Mouse (Mus musculus) midbrain, embryonic 15.5 days (tissue): ENCODE measurements at regions not wholly inside any gene's neighbourhood (a gene's known extent, or its start where the extent isn't known, plus 50 kb on each side); places are given as distances from the start of the nearest gene placed in this dataset.

Source experiments
- ATAC-seq: fragments of 200-750 bp; cut with Nextera tagmentation; replicated peaks from 2 replicates; pipeline ENCODE4 v1.8.0; 2017; ENCODE audit warnings: moderate TSS enrichment
- H3K27ac ChIP-seq: fragments of 300-500 bp; sonication (generic); 2 replicates; pipeline ENCODE4 v1.5.1; 2015; ENCODE audit warnings: mild to moderate bottlenecking, inconsistent platforms
- H3K27me3 ChIP-seq: fragments of 300-500 bp; sonication (generic); replicated peaks from 2 replicates; pipeline ENCODE4 v1.6.1; 2015; ENCODE audit warnings: inconsistent platforms
- H3K36me3 ChIP-seq: fragments of 300-500 bp; sonication (generic); replicated peaks from 2 replicates; pipeline ENCODE4 v1.6.1; 2015; ENCODE audit warnings: inconsistent platforms
- H3K4me1 ChIP-seq: fragments of 300-500 bp; sonication (generic); 2 replicates; pipeline ENCODE4 v1.6.1; 2015; ENCODE audit warnings: inconsistent platforms
- H3K4me2 ChIP-seq: fragments of 300-500 bp; sonication (generic); 2 replicates; pipeline ENCODE4 v1.6.1; 2015; ENCODE audit warnings: inconsistent platforms, mild to moderate bottlenecking, moderate library complexity
- H3K4me3 ChIP-seq: fragments of 300-500 bp; sonication (generic); 2 replicates; pipeline ENCODE4 v1.5.1; 2015; ENCODE audit warnings: mild to moderate bottlenecking, inconsistent platforms
- H3K9ac ChIP-seq: fragments of 300-500 bp; sonication (generic); 2 replicates; pipeline ENCODE4 v1.6.1; 2015; ENCODE audit warnings: mild to moderate bottlenecking, inconsistent platforms
- H3K9me3 ChIP-seq: fragments of 300-500 bp; sonication (generic); 2 replicates; pipeline ENCODE4 v1.6.1; 2016; ENCODE audit warnings: inconsistent platforms
- WGBS: fragments of 180-500 bp; shearing (Covaris S2); methylation state at CpG from one replicate; pipeline ENCODE4 v1.1.7; 2015; ENCODE audit warnings: mixed read lengths; 5-methylcytosine and 5-hydroxymethylcytosine counted together

DNA sequence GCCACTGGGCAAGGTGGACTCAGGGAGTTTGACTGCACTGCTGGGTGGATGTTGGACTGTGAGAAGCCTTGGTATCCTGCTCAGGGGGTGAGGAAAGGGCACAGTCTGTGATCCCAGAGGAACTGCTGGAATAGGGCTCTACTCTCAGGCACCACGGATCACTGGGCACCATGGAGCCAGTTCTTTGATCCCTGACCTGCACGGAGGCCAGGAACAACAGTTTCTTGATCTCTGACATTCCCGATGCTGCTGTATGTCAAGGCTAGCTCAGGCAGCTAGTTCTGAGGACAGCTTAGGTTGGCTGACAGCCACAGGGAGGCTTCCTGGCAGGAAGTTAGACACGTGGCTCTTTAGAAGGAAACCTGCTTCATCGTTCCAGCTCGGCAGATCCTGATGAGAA is 289.5 kb upstream of the Slit2 start:
- no peak for ATAC-seq
- 58% methylated on average over 6 of the region's 6 CpGs for WGBS
- Histone ChIP-seq H3K9ac (no peak overlapping the region), H3K4me2 (no peak overlapping the region), H3K4me3 (no peak overlapping the region), H3K9me3 (no peaks in the 10 kb centered on the region), H3K36me3 (no peaks in the 10 kb centered on the region), H3K27me3 (no peaks in the 10 kb centered on the region), H3K4me1 (no peaks in the 10 kb centered on the region), H3K27ac (no peak overlapping the region)

DNA sequence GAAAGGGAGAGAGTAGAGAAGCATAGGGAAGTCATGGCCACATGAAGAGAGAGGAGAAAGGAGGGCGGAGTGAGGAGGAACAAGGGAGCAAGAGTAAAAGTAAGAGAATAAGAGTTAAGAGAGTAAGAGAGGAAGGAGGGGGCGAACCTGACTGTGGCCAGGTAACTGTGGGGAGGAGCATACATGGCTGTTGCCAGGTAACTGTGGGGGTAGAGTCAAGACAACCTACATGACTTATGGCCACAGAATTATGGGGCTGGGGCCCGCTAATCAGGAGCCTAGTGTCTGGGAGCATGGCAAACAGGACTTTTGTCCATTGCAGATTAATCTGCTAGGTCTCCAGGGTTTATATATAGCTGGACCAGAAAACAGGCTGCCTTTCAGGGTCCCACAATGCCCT is 289.0 kb upstream of the Slit2 start:
- Histone ChIP-seq H3K27me3 (no peaks in the 10 kb centered on the region), H3K9me3 (no peaks in the 10 kb centered on the region), H3K4me1 (no peaks in the 10 kb centered on the region), H3K4me3 (no peak overlapping the region), H3K4me2 (no peak overlapping the region), H3K36me3 (no peaks in the 10 kb centered on the region), H3K27ac (no peak overlapping the region), H3K9ac (no peak overlapping the region)
- WGBS: 93% methylated on average over 3 of the region's 3 CpGs
- ATAC-seq: no peak

DNA sequence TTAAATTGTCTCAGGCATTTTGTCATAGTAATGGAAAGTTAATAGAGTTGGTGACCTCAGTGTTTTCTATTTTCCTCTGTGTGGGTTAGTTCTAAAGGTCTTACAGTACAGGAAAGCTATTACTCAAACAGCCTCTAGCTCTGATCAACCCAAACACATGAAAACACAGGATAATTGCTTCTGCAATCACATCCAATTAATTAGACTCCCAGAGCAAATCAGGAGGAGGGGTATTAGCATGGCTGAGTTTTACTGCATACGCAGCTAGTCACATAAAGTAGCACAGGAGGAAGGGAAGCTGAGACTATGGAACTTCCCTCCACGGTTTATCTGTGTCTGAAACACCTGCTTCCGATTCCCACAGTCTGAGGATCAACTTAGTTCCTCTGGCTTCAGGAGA is 288.3 kb upstream of the Slit2 start:
- 84% methylated on average over 3 of the region's 3 CpGs for WGBS
- Histone ChIP-seq H3K27ac (no peak overlapping the region), H3K36me3 (no peaks in the 10 kb centered on the region), H3K9ac (no peak overlapping the region), H3K9me3 (no peaks in the 10 kb centered on the region), H3K4me1 (no peaks in the 10 kb centered on the region), H3K4me2 (no peak overlapping the region), H3K4me3 (no peak overlapping the region), H3K27me3 (no peaks in the 10 kb centered on the region)
- ATAC-seq: no peak

DNA sequence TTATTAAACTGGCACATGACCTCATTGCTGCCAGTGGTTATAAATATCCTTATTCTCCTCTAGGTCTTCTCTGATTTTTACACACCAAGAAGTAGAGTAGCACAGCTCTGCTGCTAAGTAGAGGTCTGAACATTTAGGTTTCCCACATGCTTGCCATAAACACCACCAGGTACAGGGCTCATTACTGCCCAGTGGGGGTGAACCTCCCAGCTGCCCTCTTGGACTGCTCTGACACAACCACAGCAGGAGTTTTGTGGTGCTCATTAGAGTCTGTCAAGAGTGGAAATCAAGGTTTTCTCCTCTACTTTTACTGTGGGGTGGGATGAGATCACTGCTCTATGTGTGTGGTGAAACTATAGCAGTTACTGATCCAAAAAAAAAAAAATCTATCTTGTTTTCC is 271.4 kb upstream of the Slit2 start:
- Histone ChIP-seq H3K4me3 (no peak overlapping the region), H3K36me3 (no peaks in the 10 kb centered on the region), H3K27ac (no peak overlapping the region), H3K27me3 (no peaks in the 10 kb centered on the region), H3K9ac (no peak overlapping the region), H3K4me2 (no peak overlapping the region), H3K4me1 (no peaks in the 10 kb centered on the region), H3K9me3 (no peaks in the 10 kb centered on the region)
- no peak for ATAC-seq

DNA sequence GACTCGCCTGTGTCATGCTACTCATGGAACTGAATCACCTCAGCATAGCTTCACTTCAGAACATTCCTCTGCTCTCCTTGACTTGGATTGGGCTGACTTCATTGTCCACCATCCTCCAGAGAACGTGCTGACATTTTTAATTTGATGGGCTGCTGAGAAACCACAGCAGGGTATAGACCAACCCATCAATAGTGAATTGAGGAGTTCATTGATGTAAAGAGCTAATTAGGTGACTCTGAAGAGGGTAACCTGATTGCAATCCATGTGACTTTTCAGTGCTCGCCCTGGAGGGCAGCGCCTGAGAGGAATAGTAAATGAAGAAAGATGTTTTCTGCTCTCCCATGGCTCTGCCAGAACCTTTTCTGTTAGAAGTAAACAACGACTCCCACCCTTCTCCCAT is 268.6 kb upstream of the Slit2 start:
- H3K4me3 ChIP-seq: no peak overlapping the region
- no peaks in the 10 kb centered on the region for H3K4me1 ChIP-seq
- H3K27me3 ChIP-seq: no peaks in the 10 kb centered on the region
- no peaks in the 10 kb centered on the region for H3K36me3 ChIP-seq
- no peak overlapping the region for H3K27ac ChIP-seq
- H3K9ac ChIP-seq: no peak overlapping the region
- no peak overlapping the region for H3K4me2 ChIP-seq
- 60% methylated on average over 5 of the region's 5 CpGs for WGBS
- ATAC-seq: no peak
- no peaks in the 10 kb centered on the region for H3K9me3 ChIP-seq

DNA sequence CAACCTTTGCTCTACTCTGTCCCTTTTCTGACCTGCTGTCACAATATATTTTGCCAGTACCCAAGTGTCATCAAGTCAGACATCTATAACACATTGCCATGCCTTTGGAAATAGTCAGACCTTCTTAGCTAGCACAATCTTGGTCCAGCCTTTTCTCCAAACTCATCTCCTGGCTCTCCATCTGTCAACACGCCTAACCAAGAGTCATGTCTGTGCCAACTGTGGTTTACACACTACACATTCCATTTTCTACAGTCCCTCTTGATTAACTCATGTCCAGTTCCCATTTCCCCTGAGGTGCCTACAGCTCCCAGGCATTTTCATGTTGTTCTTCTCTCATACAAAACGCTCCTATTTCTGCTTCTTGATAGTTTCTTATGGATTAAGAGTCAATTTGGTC is 258.0 kb upstream of the Slit2 start:
- Histone ChIP-seq H3K27me3 (no peaks in the 10 kb centered on the region), H3K4me3 (no peak overlapping the region), H3K9me3 (no peaks in the 10 kb centered on the region), H3K4me1 (no peaks in the 10 kb centered on the region), H3K4me2 (no peak overlapping the region), H3K9ac (no peak overlapping the region), H3K27ac (no peak overlapping the region), H3K36me3 (no peaks in the 10 kb centered on the region)
- 81% methylated on average over 2 of the region's 2 CpGs for WGBS
- ATAC-seq: no peak

DNA sequence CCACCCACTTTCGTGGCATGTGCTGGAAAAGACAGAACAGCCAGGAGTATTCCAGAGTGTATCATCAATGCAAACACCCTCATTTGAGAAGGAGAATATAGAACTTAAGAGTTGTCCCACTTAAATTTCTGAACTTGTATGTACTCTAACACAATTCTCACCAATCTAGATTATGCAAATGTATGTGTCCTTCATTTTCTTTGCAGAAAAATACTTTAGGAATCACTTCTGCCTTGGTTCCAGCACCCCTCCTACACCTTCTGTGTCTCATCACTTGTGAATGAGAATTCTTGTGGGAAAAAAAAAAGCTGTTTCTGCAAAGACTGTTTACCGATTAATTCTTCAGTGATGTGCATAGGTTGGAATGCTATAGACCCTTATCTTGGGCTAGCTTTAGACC is 240.2 kb upstream of the Slit2 start:
- no peak for ATAC-seq
- no peak overlapping the region for H3K27ac ChIP-seq
- 87% methylated on average over 2 of the region's 2 CpGs for WGBS
- no peak overlapping the region for H3K4me2 ChIP-seq
- no peak overlapping the region for H3K4me3 ChIP-seq
- H3K9me3 ChIP-seq: no peaks in the 10 kb centered on the region
- no peak overlapping the region for H3K9ac ChIP-seq
- H3K4me1 ChIP-seq: no peaks in the 10 kb centered on the region
- no peaks in the 10 kb centered on the region for H3K36me3 ChIP-seq
- no peaks in the 10 kb centered on the region for H3K27me3 ChIP-seq

DNA sequence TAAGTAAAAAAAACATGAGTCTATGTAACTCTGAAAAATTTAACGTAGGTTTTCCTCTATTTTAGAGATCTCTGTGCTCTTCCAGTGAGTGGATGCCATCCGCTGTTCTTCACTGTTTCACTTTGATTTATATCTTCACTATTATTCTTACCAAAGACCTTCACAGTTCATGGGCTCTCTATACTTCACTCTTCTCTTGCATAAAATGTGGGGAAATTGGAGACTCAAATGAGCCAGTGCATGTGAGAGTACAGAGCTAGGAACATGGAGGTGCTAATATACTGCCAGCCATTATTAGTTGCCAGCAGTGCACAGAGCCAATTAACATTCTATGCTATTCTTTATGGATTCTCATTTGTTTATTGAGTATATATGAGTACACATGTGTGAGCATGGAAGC is 237.8 kb upstream of the Slit2 start:
- Histone ChIP-seq H3K27ac (no peak overlapping the region), H3K4me1 (no peaks in the 10 kb centered on the region), H3K36me3 (no peaks in the 10 kb centered on the region), H3K27me3 (no peaks in the 10 kb centered on the region), H3K9ac (no peak overlapping the region), H3K4me2 (no peak overlapping the region), H3K9me3 (no peaks in the 10 kb centered on the region), H3K4me3 (no peak overlapping the region)
- 90% methylated on average over 2 of the region's 2 CpGs for WGBS
- no peak for ATAC-seq

DNA sequence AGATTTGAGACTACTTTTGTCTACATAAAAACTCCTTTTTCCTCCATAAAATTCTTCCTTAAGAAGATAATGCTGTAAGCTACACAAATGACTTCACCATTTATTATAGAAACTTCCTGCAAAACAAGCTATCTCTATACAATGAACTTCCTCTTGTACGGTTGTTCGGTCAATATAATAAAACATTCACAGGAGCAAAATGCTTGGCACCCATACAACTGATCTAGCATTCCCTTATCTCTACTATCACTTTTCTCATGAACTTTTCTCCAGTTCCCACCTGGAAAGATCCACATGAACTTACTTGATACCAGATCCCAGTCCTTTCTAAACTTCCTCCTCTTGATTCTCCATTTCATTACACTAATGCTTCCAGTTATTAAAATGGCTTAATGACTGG is 231.0 kb upstream of the Slit2 start:
- ATAC-seq: no peak

DNA sequence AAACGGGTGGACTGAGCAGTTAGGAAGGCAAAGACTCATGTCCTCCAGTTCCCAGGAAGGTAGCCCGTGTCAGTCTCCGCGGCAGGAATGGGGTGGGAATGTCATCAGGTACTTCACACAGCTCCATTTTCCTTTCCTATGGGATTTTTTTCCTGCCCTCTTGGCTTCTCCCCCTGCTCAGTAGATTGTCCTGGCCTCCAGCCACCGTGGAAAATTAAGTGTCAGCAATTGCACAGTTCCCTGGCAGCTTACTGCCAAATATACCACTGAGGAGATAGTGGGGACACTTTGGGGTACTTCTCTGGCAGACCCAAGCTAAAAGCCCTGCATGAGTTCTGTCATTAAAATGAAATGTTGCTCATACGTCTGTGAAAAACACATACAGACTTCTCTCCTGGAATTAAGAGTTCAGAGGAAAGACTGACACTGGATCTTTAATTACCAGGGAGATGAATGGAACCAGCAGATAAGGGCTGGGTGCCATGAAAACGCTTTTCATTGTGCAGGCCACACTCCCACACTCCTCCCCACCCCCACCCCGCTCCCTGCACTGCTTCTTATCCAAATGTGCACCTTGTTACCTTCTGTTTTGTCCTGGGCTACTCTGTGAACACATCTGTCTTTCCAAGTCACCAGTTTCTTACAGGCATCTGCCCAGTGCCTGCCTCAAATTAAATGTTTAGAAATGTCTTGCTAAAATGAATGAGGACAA is 210.1 kb upstream of the Slit2 start:
- H3K9me3 ChIP-seq: no peaks in the 10 kb centered on the region
- H3K9ac ChIP-seq: no peak overlapping the region
- H3K27me3 ChIP-seq: no peaks in the 10 kb centered on the region
- no peak overlapping the region for H3K4me2 ChIP-seq
- WGBS: 40% methylated on average over 8 of the region's 8 CpGs
- H3K36me3 ChIP-seq: no peaks in the 10 kb centered on the region
- no peaks in the 10 kb centered on the region for H3K4me1 ChIP-seq
- H3K4me3 ChIP-seq: no peak overlapping the region
- ATAC-seq: peak; percentile 70
- H3K27ac ChIP-seq: no peak overlapping the region

More for the DNA sequence above, 231.0 kb upstream of the Slit2 start:
- H3K27me3 ChIP-seq: no peaks in the 10 kb centered on the region
- H3K4me3 ChIP-seq: no peak overlapping the region
- no peaks in the 10 kb centered on the region for H3K9me3 ChIP-seq
- H3K4me2 ChIP-seq: no peak overlapping the region
- no peaks in the 10 kb centered on the region for H3K4me1 ChIP-seq
- no peaks in the 10 kb centered on the region for H3K36me3 ChIP-seq
- no peak overlapping the region for H3K9ac ChIP-seq
- 91% methylated on average over 2 of the region's 2 CpGs for WGBS
- no peak overlapping the region for H3K27ac ChIP-seq

DNA sequence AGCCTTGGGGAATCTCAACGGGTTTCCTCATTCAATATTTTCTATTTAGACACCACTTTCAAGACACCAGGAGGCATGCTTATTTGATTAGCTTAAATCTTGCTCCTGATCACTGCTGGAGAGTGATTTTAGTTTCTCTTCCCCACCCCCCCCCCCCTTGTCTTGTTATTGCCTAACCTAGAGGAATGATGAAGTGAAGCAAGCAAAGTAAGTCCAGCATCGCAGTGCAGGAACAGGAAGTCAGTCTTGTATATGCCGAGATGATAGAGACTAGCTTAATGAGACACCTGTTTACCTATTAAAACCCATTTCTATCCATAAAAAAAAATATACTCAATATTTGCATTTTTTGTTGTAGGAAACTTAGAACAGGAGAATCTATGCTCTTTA is 209.6 kb upstream of the Slit2 start:
- Histone ChIP-seq H3K4me3 (no peak overlapping the region), H3K27me3 (no peaks in the 10 kb centered on the region), H3K4me2 (no peak overlapping the region), H3K27ac (no peak overlapping the region), H3K9me3 (no peaks in the 10 kb centered on the region), H3K4me1 (no peaks in the 10 kb centered on the region), H3K36me3 (no peaks in the 10 kb centered on the region), H3K9ac (no peak overlapping the region)
- no peak for ATAC-seq
- WGBS: 61% methylated on average over 3 of the region's 3 CpGs

DNA sequence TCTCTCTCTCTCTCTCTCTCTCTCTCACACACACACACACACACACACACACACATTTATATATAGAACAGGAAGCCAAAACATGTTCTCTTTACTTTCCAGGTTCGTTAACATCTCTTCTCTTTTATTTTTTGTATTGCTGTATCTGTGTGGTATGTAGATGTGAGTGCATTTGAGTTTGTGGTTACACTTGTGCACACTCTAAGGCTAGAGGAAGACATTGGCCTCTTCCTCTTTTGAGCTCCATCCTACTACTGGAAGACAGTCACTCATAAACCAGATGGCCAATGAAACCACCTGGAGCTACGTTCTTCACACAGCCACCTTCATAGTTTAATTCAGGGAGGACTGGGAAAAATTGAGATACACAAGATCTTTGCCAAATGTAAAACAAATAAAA is 202.1 kb upstream of the Slit2 start:
- no peaks in the 10 kb centered on the region for H3K4me1 ChIP-seq
- H3K4me3 ChIP-seq: no peak overlapping the region
- 98% methylated on average over 2 of the region's 2 CpGs for WGBS
- no peaks in the 10 kb centered on the region for H3K9me3 ChIP-seq
- no peak for ATAC-seq
- no peaks in the 10 kb centered on the region for H3K36me3 ChIP-seq
- no peak overlapping the region for H3K4me2 ChIP-seq
- H3K27ac ChIP-seq: no peak overlapping the region
- H3K27me3 ChIP-seq: no peaks in the 10 kb centered on the region
- no peak overlapping the region for H3K9ac ChIP-seq

DNA sequence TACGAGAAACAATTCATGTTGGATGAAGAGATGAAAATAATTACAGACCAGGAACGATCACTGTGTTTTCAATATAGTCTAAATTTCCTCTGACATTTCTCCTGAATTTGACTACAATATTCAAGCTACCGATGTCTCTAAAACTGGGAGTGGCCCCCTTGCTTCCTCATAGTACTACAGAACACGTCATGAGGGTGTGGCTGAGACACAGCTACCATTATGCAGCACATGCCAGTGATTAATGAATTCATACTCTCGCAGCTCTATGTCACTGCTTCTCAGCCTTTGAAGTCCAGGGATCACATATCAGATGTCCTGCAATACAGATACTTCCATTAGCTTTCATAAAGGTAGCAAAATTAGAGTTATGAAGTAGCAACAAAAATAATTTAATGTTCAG is 201.3 kb upstream of the Slit2 start:
- 75% methylated on average over 5 of the region's 5 CpGs for WGBS
- H3K4me1 ChIP-seq: no peaks in the 10 kb centered on the region
- ATAC-seq: no peak
- no peaks in the 10 kb centered on the region for H3K27me3 ChIP-seq
- H3K36me3 ChIP-seq: no peaks in the 10 kb centered on the region
- H3K9ac ChIP-seq: no peak overlapping the region
- no peaks in the 10 kb centered on the region for H3K9me3 ChIP-seq
- no peak overlapping the region for H3K4me3 ChIP-seq
- no peak overlapping the region for H3K27ac ChIP-seq
- H3K4me2 ChIP-seq: no peak overlapping the region
